Mouse (Mus musculus) intestine, postnatal 0 days (tissue): ENCODE data around the gene Hnrnpk. TPM values are rescaled to one million over a fixed set of nuclear protein-coding genes. Genes with fewer than 3 reads are reported as not detected.

Experiments used
- ATAC-seq: fragments of 200-750 bp; cut with Nextera tagmentation; 2 replicates; pipeline ENCODE4 v1.8.0; 2017; ENCODE audit warnings: mild to moderate bottlenecking, moderate TSS enrichment, moderate library complexity
- H3K27ac ChIP-seq: fragments of 300-500 bp; sonication (generic); 2 replicates; pipeline ENCODE4 v1.5.1; 2014; ENCODE audit warnings: mild to moderate bottlenecking, low read depth, low read length, moderate library complexity
- H3K27me3 ChIP-seq: fragments of 300-500 bp; sonication (generic); replicated peaks from 2 replicates; pipeline ENCODE4 v1.6.1; 2014; ENCODE audit warnings: low read length, mixed read lengths; ENCODE audit not compliant: control insufficient read depth, insufficient read depth
- H3K36me3 ChIP-seq: fragments of 300-500 bp; sonication (generic); 2 replicates; pipeline ENCODE4 v1.6.1; 2014; ENCODE audit warnings: mild to moderate bottlenecking, moderate library complexity; ENCODE audit not compliant: control insufficient read depth, insufficient read depth
- H3K4me1 ChIP-seq: fragments of 300-500 bp; sonication (generic); replicated peaks from 2 replicates; pipeline ENCODE4 v1.6.1; 2014; ENCODE audit warnings: antibody characterized with exemption, low read length, mixed read lengths; ENCODE audit not compliant: control insufficient read depth, insufficient read depth
- H3K4me2 ChIP-seq: fragments of 300-500 bp; sonication (generic); replicated peaks from 2 replicates; pipeline ENCODE4 v1.6.1; 2014; ENCODE audit warnings: low read depth, mild to moderate bottlenecking, moderate library complexity
- H3K4me3 ChIP-seq: fragments of 300-500 bp; sonication (generic); 2 replicates; pipeline ENCODE4 v1.5.1; 2014; ENCODE audit warnings: low read depth, low read length
- H3K9ac ChIP-seq: fragments of 300-500 bp; sonication (generic); 2 replicates; pipeline ENCODE4 v1.6.1; 2014; ENCODE audit warnings: mild to moderate bottlenecking, low read depth, low read length
- H3K9me3 ChIP-seq: fragments of 300-500 bp; sonication (generic); 2 replicates; pipeline ENCODE4 v1.6.1; 2016; ENCODE audit warnings: mixed run types; ENCODE audit not compliant: control insufficient read depth
- CTCF ChIP-seq: sonication (generic); IDR thresholded peaks from 2 replicates; pipeline ENCODE4 v1.5.1; 2016; ENCODE audit warnings: low read depth, mild to moderate bottlenecking, control low read depth, antibody characterized with exemption, moderate library complexity
- WGBS: fragments of 180-500 bp; shearing (Covaris S2); extraction: QIAGEN DNeasy Blood & Tissue Kit; methylation state at CpG from one replicate; pipeline ENCODE4 v1.1.7; 2014; 5-methylcytosine and 5-hydroxymethylcytosine counted together
- polyA plus RNA-seq: library from polyadenylated mRNA; unstranded; fragments of >200 nt; fragmentation: Nextera tagmentation; extraction: Ambion mirVana; gene quantifications from 2 replicates; pipeline ENCODE4 v1.2.1, GENCODE M21; 2015

Hnrnpk gene
- polyA plus RNA-seq, 1 experiment from 2014 or later = 424 TPM

GRCm38 (mm10) chr13:58384779-58385546 lies 18.2 kb downstream of the Hnrnpk start, which contains the start of gene 2210016F16Rik:
Gene 2210016F16Rik, minus strand, starts transcription at chr13:58385225.
- Histone ChIP-seq H3K4me3 (peak within 1 kb of the TSS; percentile 64), H3K36me3 (peaks cover 25% of the 10 kb centered on the region), H3K4me2 (peak within 1 kb of the TSS; percentile 86), H3K27me3 (no peaks in the 10 kb centered on the region), H3K4me1 (no peaks in the 10 kb centered on the region), H3K9ac (peak within 1 kb of the TSS; percentile 91), H3K9me3 (peaks cover 13% of the 10 kb centered on the region), H3K27ac (peak within 1 kb of the TSS; percentile 94)
- WGBS = 2% methylated on average over 80 of the region's 80 CpGs
- ATAC-seq = peak; percentile 72
- peak; percentile 38 for TF ChIP-seq CTCF

GRCm38 (mm10) chr13:58384371-58384770 lies 18.8 kb downstream of the Hnrnpk start:
- peak overlapping the region; percentile 64 for H3K4me3 ChIP-seq
- ATAC-seq = no peak
- H3K9ac ChIP-seq = peak overlapping the region; percentile 91
- H3K27ac ChIP-seq = peak overlapping the region; percentile 94
- H3K4me1 ChIP-seq = no peaks in the 10 kb centered on the region
- peak overlapping the region; percentile 86 for H3K4me2 ChIP-seq
- TF ChIP-seq CTCF = no peak
- no peaks in the 10 kb centered on the region for H3K27me3 ChIP-seq
- H3K36me3 ChIP-seq = peaks cover 26% of the 10 kb centered on the region
- WGBS = 35% methylated on average over 11 of the region's 11 CpGs
- peaks cover 14% of the 10 kb centered on the region for H3K9me3 ChIP-seq

GRCm38 (mm10) chr13:58373153-58373470 lies 30.0 kb downstream of the Hnrnpk start:
- 55% methylated on average over 2 of the region's 2 CpGs for WGBS
- no peak overlapping the region for H3K4me3 ChIP-seq
- H3K4me2 ChIP-seq = no peak overlapping the region
- H3K9me3 ChIP-seq = no peaks in the 10 kb centered on the region
- no peak overlapping the region for H3K9ac ChIP-seq
- peak overlapping the region; percentile 46; the same call in 1 of the 2 replicates for H3K27ac ChIP-seq
- no peaks in the 10 kb centered on the region for H3K4me1 ChIP-seq
- peak; percentile 27; the same call in 1 of the 2 replicates for ATAC-seq
- no peaks in the 10 kb centered on the region for H3K36me3 ChIP-seq
- no peaks in the 10 kb centered on the region for H3K27me3 ChIP-seq
- no peak for TF ChIP-seq CTCF

GRCm38 (mm10) chr13:58372278-58373152 lies 30.6 kb downstream of the Hnrnpk start:
- peak; percentile 92 for ATAC-seq

GRCm38 (mm10) chr13:58368835-58369234 lies 34.3 kb downstream of the Hnrnpk start:
- Histone ChIP-seq H3K4me3 (no peak overlapping the region), H3K9me3 (no peaks in the 10 kb centered on the region), H3K4me2 (no peak overlapping the region), H3K27me3 (no peaks in the 10 kb centered on the region), H3K36me3 (no peaks in the 10 kb centered on the region), H3K4me1 (no peaks in the 10 kb centered on the region), H3K27ac (no peak overlapping the region), H3K9ac (no peak overlapping the region)
- no peak for TF ChIP-seq CTCF
- 69% methylated on average over 4 of the region's 4 CpGs for WGBS
- no peak for ATAC-seq

More at GRCm38 (mm10) chr13:58372278-58373152, 30.6 kb downstream of the Hnrnpk start:
- Histone ChIP-seq H3K4me1 (no peaks in the 10 kb centered on the region), H3K9ac (no peak overlapping the region), H3K36me3 (no peaks in the 10 kb centered on the region), H3K9me3 (no peaks in the 10 kb centered on the region), H3K27ac (peak overlapping the region; percentile 46; the same call in 1 of the 2 replicates), H3K4me3 (no peak overlapping the region), H3K27me3 (no peaks in the 10 kb centered on the region), H3K4me2 (peak overlapping the region; percentile 27; the same call in 1 of the 2 replicates)
- 35% methylated on average over 5 of the region's 5 CpGs for WGBS
- TF ChIP-seq CTCF = no peak

GRCm38 (mm10) chr13:58367641-58368040 lies 35.5 kb downstream of the Hnrnpk start:
- H3K4me3 ChIP-seq = no peak overlapping the region
- H3K4me1 ChIP-seq = no peaks in the 10 kb centered on the region
- H3K36me3 ChIP-seq = no peaks in the 10 kb centered on the region
- H3K4me2 ChIP-seq = no peak overlapping the region
- no peak overlapping the region for H3K9ac ChIP-seq
- no peak for TF ChIP-seq CTCF
- no peaks in the 10 kb centered on the region for H3K27me3 ChIP-seq
- no peak for ATAC-seq
- no peaks in the 10 kb centered on the region for H3K9me3 ChIP-seq
- H3K27ac ChIP-seq = no peak overlapping the region
- WGBS = 70% methylated on average over 1 of the region's 1 CpGs
